Comparison of ENCODE assay signal across 11 mouse cellular contexts in genomic region chr4:156070276-156070675, GRCm38 (mm10). TPM values are rescaled to one million over a fixed set of nuclear protein-coding genes. Genes with fewer than 3 reads are reported as not detected.
DNase-seq lines count a peak whose midpoint lies in the region; ATAC-seq and TF ChIP-seq lines count a peak whose summit lies in the region.
"Had no signal": no experiment of that assay in that cellular context is flagged by ENCODE, and none has a peak within 500 bp of the region (broad histone marks: within the 10 kb centered on the region; RNA-seq: fewer than 3 reads in every experiment).

No protein-coding gene starts in this region.

- no peaks in the 10 kb centered on the region for H3K36me3 ChIP-seq in hindbrain, embryonic 12.5 days
- no peaks in the 10 kb centered on the region for H3K36me3 ChIP-seq in hindbrain, postnatal 0 days (ENCODE audit: insufficient read depth, low read length)
- no peaks in the 10 kb centered on the region for H3K36me3 ChIP-seq in limb, embryonic 12.5 days

- H3K4me1 ChIP-seq in hindbrain, embryonic 12.5 days, result peaks cover 10% of the 10 kb centered on the region
- H3K4me1 ChIP-seq in hindbrain, postnatal 0 days (ENCODE audit: insufficient read depth, low read length), result no peaks in the 10 kb centered on the region
- peaks cover 15% of the 10 kb centered on the region for H3K4me1 ChIP-seq in limb, embryonic 12.5 days (replicated peaks)

- H3K4me3 ChIP-seq in hindbrain, embryonic 12.5 days, result no peak overlapping the region
- no peak overlapping the region for H3K4me3 ChIP-seq in hindbrain, postnatal 0 days (ENCODE audit: low read length)
- H3K4me3 ChIP-seq in limb, embryonic 12.5 days (replicated peaks), result no peak overlapping the region

- H3K9me3 ChIP-seq in hindbrain, embryonic 12.5 days (replicated peaks), result no peaks in the 10 kb centered on the region
- H3K9me3 ChIP-seq in hindbrain, postnatal 0 days (ENCODE audit: low read length), result no peaks in the 10 kb centered on the region
- no peaks in the 10 kb centered on the region for H3K9me3 ChIP-seq in limb, embryonic 12.5 days

- intact Hi-C loops in left cerebral cortex, postnatal 4 days (cut with DNase I), result no loop called here

- DNase-seq in hindbrain, postnatal 0 days (ENCODE audit: low spot score), result no peak
- DNase-seq in B cell, adult 2 months, result peak; percentile 14 to 24
- DNase-seq in urinary bladder, postnatal 4 days (ENCODE audit: low spot score in 2 of 2), result no peak
- no peak for DNase-seq in left cerebral cortex, postnatal 4 days
- DNase-seq in lung, postnatal 25 days (ENCODE audit: low spot score), result no peak
- DNase-seq: right cerebral cortex, postnatal 4 days had no signal

- H3K27me3 ChIP-seq in hindbrain, embryonic 12.5 days, result no peaks in the 10 kb centered on the region
- H3K27me3 ChIP-seq in hindbrain, postnatal 0 days (ENCODE audit: insufficient read depth, low read length), result no peaks in the 10 kb centered on the region
- H3K27me3 ChIP-seq in limb, embryonic 12.5 days, result no peaks in the 10 kb centered on the region

- WGBS in hindbrain, embryonic 12.5 days, result 49% methylated on average over 6 of the region's 6 CpGs
- WGBS in hindbrain, postnatal 0 days, result 47% methylated on average over 6 of the region's 6 CpGs
- WGBS in limb, embryonic 12.5 days, result 55% methylated on average over 6 of the region's 6 CpGs

- TF ChIP-seq CTCF in hindbrain, postnatal 0 days (IDR thresholded peaks at IDR 0.05; ENCODE audit: low read depth), result no peak

- H3K9ac ChIP-seq in hindbrain, embryonic 12.5 days, result 0 out of 2 replicates have a peak overlapping the region, but pooled peaks have one; percentile 8
- no peak overlapping the region for H3K9ac ChIP-seq in hindbrain, postnatal 0 days (replicated peaks; ENCODE audit: low read length)
- H3K9ac ChIP-seq in limb, embryonic 12.5 days (replicated peaks), result no peak overlapping the region

- H3K27ac ChIP-seq in hindbrain, embryonic 12.5 days, result peak overlapping the region; percentile 23; the same call in 1 of the 2 replicates
- H3K27ac ChIP-seq in hindbrain, postnatal 0 days, result no peak overlapping the region
- peak overlapping the region; percentile 47 for H3K27ac ChIP-seq in limb, embryonic 12.5 days

- H3K4me2 ChIP-seq in hindbrain, embryonic 12.5 days (replicated peaks), result no peak overlapping the region
- no peak overlapping the region for H3K4me2 ChIP-seq in hindbrain, postnatal 0 days (ENCODE audit: low read depth, low read length)
- 0 out of 2 replicates have a peak overlapping the region, but pooled peaks have one; percentile 11 for H3K4me2 ChIP-seq in limb, embryonic 12.5 days

- no peak for ATAC-seq in hindbrain, embryonic 12.5 days (ENCODE audit: low FRiP score)
- no peak for ATAC-seq in hindbrain, postnatal 0 days
- peak; percentile 26 for ATAC-seq in common myeloid progenitor, adult 5-6 weeks (replicated peaks; ENCODE audit: low read depth, poor library complexity, severe bottlenecking)
- ATAC-seq in limb, embryonic 12.5 days (ENCODE audit: insufficient number of reproducible peaks, insufficient read depth, low FRiP score, low TSS enrichment, low read depth), result no peak

RNA-seq across cellular contexts. Expression of gene Ttll10, which starts 11.1 kb away (rescaled TPM):
- 0.14 and 0.32 TPM in 2 replicates for polyA plus RNA-seq in hindbrain, embryonic 12.5 days (2016; fragmentation: Nextera tagmentation; extraction: Ambion mirVana)
- 0.26 TPM in 1 of 2 replicates, not detected in the other for total RNA-seq in hindbrain, postnatal 0 days (2014; rRNA removed)
- 0.08 TPM in 1 of 2 replicates, not detected in the other for polyA plus RNA-seq in hindbrain, postnatal 0 days (2015; fragmentation: Nextera tagmentation; extraction: Ambion mirVana)
- total RNA-seq in common myeloid progenitor, adult 5-6 weeks (2017), result not detected in 2 replicates
- polyA plus RNA-seq in limb, embryonic 12.5 days (2016; fragmentation: Nextera tagmentation; extraction: Ambion mirVana), result 0.58 and 1.3 TPM in 2 replicates
- total RNA-seq in left cerebral cortex, postnatal 4 days (2021), result not detected
- total RNA-seq: heart, postnatal 25 days; MEL had no signal

RNA-seq across cellular contexts. Expression of gene 9430015G10Rik, which starts 39.5 kb away (rescaled TPM):
- polyA plus RNA-seq in hindbrain, embryonic 12.5 days (2016; fragmentation: Nextera tagmentation; extraction: Ambion mirVana), result 49.6 and 50.8 TPM in 2 replicates
- 24.0 and 32.8 TPM in 2 replicates for total RNA-seq in hindbrain, postnatal 0 days (2014; rRNA removed)
- 21.0 and 22.3 TPM in 2 replicates for polyA plus RNA-seq in hindbrain, postnatal 0 days (2015; fragmentation: Nextera tagmentation; extraction: Ambion mirVana)
- total RNA-seq in common myeloid progenitor, adult 5-6 weeks (2017), result 34.1 and 42.2 TPM in 2 replicates
- polyA plus RNA-seq in limb, embryonic 12.5 days (2016; fragmentation: Nextera tagmentation; extraction: Ambion mirVana), result 59.9 and 63.1 TPM in 2 replicates
- total RNA-seq in left cerebral cortex, postnatal 4 days (2021), result 10 to 100 TPM; 34.6 to 37.5 TPM

RNA-seq across cellular contexts. Expression of gene Tnfrsf18, which starts 44.3 kb away (rescaled TPM):
- 1.8 and 2.6 TPM in 2 replicates for polyA plus RNA-seq in hindbrain, embryonic 12.5 days (2016; fragmentation: Nextera tagmentation; extraction: Ambion mirVana)
- 0.16 TPM in 1 of 2 replicates, not detected in the other for total RNA-seq in hindbrain, postnatal 0 days (2014; rRNA removed)
- polyA plus RNA-seq in hindbrain, postnatal 0 days (2015; fragmentation: Nextera tagmentation; extraction: Ambion mirVana), result 1.4 and 1.6 TPM in 2 replicates
- total RNA-seq in common myeloid progenitor, adult 5-6 weeks (2017), result 6.1 and 9.8 TPM in 2 replicates
- 1.8 and 1.9 TPM in 2 replicates for polyA plus RNA-seq in limb, embryonic 12.5 days (2016; fragmentation: Nextera tagmentation; extraction: Ambion mirVana)
- not detected for total RNA-seq in left cerebral cortex, postnatal 4 days (2021)

RNA-seq across cellular contexts. Expression of gene Tnfrsf4, which starts 56.6 kb away (rescaled TPM):
- 0.29 and 0.76 TPM in 2 replicates for polyA plus RNA-seq in hindbrain, embryonic 12.5 days (2016; fragmentation: Nextera tagmentation; extraction: Ambion mirVana)
- total RNA-seq in hindbrain, postnatal 0 days (2014; rRNA removed), result 2.6 TPM in 1 of 2 replicates, not detected in the other
- polyA plus RNA-seq in hindbrain, postnatal 0 days (2015; fragmentation: Nextera tagmentation; extraction: Ambion mirVana), result 0.47 and 0.49 TPM in 2 replicates
- not detected in 2 replicates for total RNA-seq in common myeloid progenitor, adult 5-6 weeks (2017)
- polyA plus RNA-seq in limb, embryonic 12.5 days (2016; fragmentation: Nextera tagmentation; extraction: Ambion mirVana), result 0.84 and 0.92 TPM in 2 replicates
- total RNA-seq in left cerebral cortex, postnatal 4 days (2021), result 1 to 10 TPM; 1.3 to 1.5 TPM

Comparison
In these comparisons a context has a peak if more than half of its experiments do, and no peak if none do; other contexts are left out.
1. DNase-seq: peak in B cell, adult 2 months (2 of 2); none in hindbrain, postnatal 0 days (single experiment), urinary bladder, postnatal 4 days (0 of 2), left cerebral cortex, postnatal 4 days (single experiment) and lung, postnatal 25 days (single experiment).